Comparison of ENCODE assay signal across 9 mouse cellular contexts in genomic region chr4:32153356-32153755, GRCm38 (mm10).
DNase-seq lines count a peak whose midpoint lies in the region; ATAC-seq lines count a peak whose summit lies in the region.
"Had no signal": no experiment of that assay in that cellular context is flagged by ENCODE, and none has a peak within 500 bp of the region (broad histone marks: within the 10 kb centered on the region; RNA-seq: fewer than 3 reads in every experiment).

No protein-coding gene starts in this region.

- H3K36me3 ChIP-seq in splenic B cell, adult 2 months (ENCODE audit: control insufficient read depth, insufficient read depth, low read length, poor library complexity, severe bottlenecking) = 0 out of 2 replicates have a peak, but pooled peaks cover 1% of the 10 kb centered on the region
- H3K36me3 ChIP-seq: embryonic facial prominence, embryonic 15.5 days had no signal

- ATAC-seq in granulocyte monocyte progenitor cell, adult 5-6 weeks (replicated peaks; ENCODE audit: poor library complexity, severe bottlenecking) = peak; percentile 86

- DNase-seq in right cerebral cortex, adult 18-20 months = peak; percentile 25
- no peak for DNase-seq in right cerebral cortex, postnatal 36 days (ENCODE audit: low spot score in 2 of 2)
- DNase-seq in cerebellum, adult 18-20 months = peak; percentile 36
- peak; percentile 50 for DNase-seq in kidney, postnatal 10 days
- peak; percentile 77 for DNase-seq in lung, postnatal 36 days
- peak; percentile 87 for DNase-seq in splenic B cell, adult 2 months (ENCODE audit: low read depth, low spot score)
- DNase-seq in frontal cortex, postnatal 25 days (ENCODE audit: low spot score in 2 of 2) = no peak

- H3K27me3 ChIP-seq in splenic B cell, adult 2 months (ENCODE audit: control insufficient read depth, insufficient read depth, low read length, poor library complexity, severe bottlenecking) = no peaks in the 10 kb centered on the region
- H3K27me3 ChIP-seq: embryonic facial prominence, embryonic 15.5 days had no signal

Comparison
In these comparisons a context has a peak if more than half of its experiments do, and no peak if none do; other contexts are left out.
1. DNase-seq: peak in right cerebral cortex, adult 18-20 months (single experiment), cerebellum, adult 18-20 months (2 of 2), kidney, postnatal 10 days (single experiment), lung, postnatal 36 days (single experiment) and splenic B cell, adult 2 months (single experiment); none in right cerebral cortex, postnatal 36 days (0 of 2) and frontal cortex, postnatal 25 days (0 of 2).